Mouse (Mus musculus): Measurements from ENCODE around the gene Grk5.
A peak's percentile ranks its signal among the peaks of the same experiment; 100 is the strongest.
"Not testable (repeated sequence)": the region's sequence is repeated elsewhere in the genome, so short reads cannot be mapped to it uniquely, and the experiment has no call there.

The Grk5 gene

DNA sequence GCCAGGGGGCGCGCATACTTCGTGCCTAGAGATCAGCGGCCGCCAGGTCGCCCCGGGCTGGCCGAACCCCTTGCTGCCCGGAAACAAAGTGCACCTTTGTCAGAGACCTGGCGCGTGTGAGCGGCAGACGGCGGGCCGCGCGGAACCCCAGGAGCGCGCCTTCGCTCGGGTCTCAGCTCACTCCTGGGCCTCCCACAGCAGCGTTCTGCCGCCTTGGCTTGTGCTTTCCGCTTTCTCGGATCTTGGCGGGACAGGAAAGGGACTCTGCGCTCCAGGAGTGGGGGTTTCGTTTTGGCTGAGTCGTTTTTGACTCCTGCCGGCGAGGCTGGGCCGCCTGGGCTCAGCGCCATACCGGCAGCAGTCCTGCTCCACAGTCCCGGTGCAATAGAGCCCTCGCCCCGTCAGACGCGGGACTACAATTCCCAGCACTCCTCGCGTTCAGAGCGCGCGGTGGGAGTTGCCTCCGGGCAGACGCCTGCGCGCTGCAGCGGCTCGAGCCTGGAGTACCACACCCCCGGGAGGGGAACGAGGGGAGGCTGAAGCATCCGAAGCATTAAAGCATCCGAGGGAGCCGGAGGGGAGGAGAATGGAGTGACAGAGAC lies at the start of gene Grk5:
Gene Grk5, plus strand, starts transcription at position 36 of the 602 bp plus-strand sequence.
- peak; percentile 97 for DNase-seq (ENCODE audit: low spot score)

DNA sequence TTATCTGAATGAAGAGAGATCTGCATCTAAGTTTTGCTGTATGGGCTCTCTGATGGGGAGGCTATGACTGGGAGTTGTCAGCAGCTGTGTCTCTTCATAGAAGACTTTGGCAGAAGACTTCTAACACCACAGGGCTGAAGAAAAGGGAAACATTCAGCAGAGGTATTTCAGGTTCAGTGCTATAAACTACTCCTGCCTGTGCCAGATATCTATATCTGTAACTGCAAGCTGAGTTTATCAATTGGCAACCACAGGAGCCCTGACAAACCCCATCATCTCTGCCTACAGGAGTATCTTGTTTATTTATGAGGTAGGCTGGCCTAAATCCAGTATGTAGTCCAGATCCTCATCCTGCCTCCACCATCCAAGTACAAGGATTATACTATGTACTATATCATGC lies 46.2 kb upstream of the Grk5 start:
- DNase-seq (ENCODE audit: low spot score), result no peak

GRCm38 (mm10) chr19:60845731-60846130 lies 43.8 kb upstream of the Grk5 start:
- no peak for DNase-seq (ENCODE audit: low spot score)

DNA sequence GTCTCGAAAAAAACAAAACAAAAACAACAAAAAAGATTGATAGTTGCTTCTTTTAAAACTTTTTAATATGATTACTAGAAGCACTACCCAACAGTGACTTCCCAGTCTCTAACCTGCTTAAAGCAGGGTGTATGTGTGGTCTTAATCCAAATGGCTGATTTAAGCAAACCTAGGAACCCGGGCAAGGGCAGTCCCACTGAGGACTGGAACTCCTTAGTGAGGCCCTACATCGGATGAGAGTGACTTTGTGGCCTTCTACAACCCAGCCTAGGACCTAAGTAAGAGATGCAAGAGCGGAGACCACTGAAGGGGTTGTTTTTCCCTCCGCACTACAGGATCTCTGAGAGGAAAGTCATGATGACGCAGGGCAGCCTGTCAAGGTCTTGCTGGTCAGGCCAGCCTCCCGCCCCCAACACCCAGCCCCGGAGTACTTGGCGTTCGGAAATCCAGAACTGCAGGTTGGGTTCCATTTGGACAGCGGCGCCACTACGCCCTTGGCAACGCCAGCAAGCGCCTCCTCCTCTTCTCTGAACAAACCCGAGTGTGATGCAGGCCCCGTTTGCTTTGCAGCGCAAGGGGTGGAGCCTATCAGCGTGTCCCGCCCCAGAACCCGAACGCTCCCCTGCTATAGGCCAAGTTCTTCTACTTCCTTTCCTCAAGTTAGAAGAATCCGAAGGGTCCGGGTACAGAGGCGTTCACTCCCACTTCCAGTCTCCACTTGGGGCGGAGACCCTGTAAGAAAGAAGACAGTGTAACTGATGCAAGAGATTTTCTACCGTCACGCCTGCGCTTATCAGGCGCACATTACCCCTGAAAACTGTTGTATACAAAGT lies 28.5 kb upstream of the Grk5 start, which contains the start of gene Sfxn4:
Gene Sfxn4, minus strand, starts transcription at position 612 of the 833 bp plus-strand sequence.
- DNase-seq (ENCODE audit: low spot score), result peak; percentile 91

GRCm38 (mm10) chr19:60866169-60866568 lies 23.4 kb upstream of the Grk5 start:
- DNase-seq (ENCODE audit: low spot score), result not testable (repeated sequence)

DNA sequence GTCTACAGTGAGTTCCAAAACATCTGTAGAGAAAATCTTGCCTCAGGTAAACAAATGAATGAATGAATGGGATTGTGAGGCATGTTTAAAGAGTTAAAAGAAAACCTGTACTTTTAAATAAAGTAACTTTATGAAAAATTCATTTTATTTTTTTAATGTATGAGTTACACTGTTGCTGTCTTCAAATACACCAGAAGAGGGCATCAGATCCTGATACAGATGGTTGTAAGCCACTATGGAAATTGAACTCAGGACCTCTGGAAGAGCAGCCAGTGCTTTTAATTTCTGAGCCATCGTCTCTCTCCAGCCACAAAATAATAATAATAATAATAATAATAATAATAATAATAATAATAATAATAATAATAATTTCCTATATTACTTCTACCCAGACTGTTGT lies 19.1 kb upstream of the Grk5 start:
- DNase-seq (ENCODE audit: low spot score), result no peak

GRCm38 (mm10) chr19:60871366-60871765 lies 18.2 kb upstream of the Grk5 start:
- no peak for DNase-seq (ENCODE audit: low spot score)

DNA sequence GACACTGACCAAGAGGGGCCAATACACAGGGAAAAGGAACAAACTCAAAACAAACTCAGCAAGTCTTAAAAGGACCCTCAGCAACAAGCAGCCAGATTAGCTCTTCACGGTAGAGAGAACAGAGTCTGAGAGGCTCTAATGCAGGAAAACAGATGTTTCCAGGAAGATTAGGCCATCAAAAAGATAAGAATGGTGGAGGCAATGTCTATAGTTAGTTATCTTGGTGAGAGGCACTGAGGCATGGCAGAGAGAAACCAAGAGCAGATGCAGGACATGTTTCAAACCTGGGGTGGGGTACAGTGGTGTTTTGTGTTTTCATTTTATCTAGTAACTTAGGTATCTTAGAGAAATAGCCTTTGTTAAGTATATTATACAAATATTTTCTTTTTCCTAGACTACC lies 17.3 kb upstream of the Grk5 start:
- DNase-seq (ENCODE audit: low spot score), result no peak

- peak; percentile 67 for DNase-seq (ENCODE audit: low spot score)
These were observed 16.0 kb upstream of the Grk5 start for GRCm38 (mm10) chr19:60873501-60873900.

GRCm38 (mm10) chr19:60874064-60874694 lies 15.4 kb upstream of the Grk5 start, which contains the start of gene Prdx3:
TSS of gene Prdx3 (minus strand) at chr19:60874556.
- DNase-seq (ENCODE audit: low spot score), result peak; percentile 98

DNA sequence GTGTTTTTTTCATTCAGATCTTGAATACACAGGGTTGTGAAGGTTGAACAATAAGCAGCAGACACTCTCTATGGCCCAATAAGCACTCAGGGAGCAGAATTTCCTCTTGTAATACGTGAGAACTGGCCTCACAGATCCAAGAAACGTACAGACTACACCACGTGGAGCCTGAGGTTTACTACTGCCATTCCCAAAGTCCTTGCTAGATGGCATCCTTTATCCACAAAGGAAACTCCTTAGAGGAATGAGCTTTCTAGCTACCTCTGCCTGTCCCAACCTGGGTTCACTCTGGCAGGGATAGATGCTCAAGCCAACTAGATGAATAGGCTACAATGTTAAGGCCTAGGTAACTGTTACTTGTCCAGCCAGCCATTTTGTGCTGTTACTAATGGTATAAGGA lies 6.4 kb upstream of the Grk5 start:
- DNase-seq (ENCODE audit: low spot score), result peak; percentile 46

- no peak for DNase-seq (ENCODE audit: low spot score)
These were observed 1.9 kb upstream of the Grk5 start for GRCm38 (mm10) chr19:60887637-60888036.

DNA sequence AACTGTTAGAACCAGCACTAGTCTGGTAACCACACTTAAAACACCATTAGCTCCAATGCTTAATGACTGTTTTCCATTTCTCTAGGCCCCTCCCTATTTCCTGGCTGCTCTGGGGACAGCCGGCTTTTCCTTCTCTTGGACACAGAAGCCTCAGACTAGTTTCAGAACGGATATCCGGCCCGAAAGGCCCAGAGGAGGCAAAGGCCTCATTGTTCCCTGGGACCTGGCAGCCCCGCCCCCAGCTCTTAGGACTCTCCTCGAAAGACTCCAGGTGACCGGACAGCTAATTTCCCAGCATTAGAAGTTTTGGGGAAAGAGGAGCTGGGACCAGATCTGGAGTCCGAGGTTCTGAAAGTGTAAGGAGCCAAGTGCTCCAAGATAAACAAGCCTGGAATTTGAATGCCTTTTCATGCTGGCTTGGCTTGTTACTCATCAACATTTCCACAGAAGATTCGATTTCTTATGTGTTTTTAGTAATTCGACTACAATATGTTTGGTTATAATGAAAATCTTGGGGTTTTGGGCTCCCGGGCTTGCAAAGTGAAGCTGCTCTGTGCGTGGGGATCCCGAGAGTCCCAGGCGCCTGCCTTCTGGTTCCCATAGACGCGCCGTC lies 342 bp upstream of the Grk5 start:
- DNase-seq (ENCODE audit: low spot score), result peak; percentile 71

DNA sequence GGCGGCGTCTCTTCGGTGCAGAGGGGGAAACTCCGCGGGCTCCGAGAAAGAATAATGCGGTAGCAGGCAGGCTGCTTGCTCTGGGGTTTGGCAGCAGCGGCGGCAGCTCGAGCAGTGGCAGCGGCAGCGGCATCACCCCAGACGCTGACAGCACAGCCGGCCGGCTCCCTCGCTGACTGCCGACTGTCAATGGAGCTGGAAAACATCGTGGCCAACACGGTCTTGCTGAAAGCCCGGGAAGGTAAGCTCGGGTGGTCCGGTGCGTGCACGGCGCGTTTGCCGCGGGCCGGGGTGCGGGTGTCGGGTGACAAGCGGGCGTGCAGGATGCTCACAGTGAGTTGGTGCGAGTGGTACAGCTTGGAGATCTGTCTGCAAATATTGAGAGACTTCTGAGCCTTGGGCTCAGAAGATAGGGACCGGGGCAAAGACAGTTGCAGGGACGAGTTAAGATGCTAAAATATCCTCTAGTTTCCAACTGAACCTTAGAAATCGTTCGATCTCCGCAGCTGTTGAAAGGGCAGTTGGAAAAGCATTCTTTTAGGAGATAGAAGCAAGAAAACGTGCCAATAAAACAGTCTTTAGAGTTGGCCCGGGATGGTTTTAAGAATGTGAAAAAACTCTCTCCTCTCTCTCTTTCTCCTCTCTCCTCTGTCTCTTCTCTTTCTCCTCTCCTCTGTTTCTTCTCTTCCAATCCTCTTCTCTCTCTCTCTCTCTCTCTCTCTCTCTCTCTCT lies 1.0 kb downstream of the Grk5 start:
- DNase-seq (ENCODE audit: low spot score), result peak; percentile 62

GRCm38 (mm10) chr19:60891123-60891470 lies 1.5 kb downstream of the Grk5 start:
- no peak for DNase-seq (ENCODE audit: low spot score)

DNA sequence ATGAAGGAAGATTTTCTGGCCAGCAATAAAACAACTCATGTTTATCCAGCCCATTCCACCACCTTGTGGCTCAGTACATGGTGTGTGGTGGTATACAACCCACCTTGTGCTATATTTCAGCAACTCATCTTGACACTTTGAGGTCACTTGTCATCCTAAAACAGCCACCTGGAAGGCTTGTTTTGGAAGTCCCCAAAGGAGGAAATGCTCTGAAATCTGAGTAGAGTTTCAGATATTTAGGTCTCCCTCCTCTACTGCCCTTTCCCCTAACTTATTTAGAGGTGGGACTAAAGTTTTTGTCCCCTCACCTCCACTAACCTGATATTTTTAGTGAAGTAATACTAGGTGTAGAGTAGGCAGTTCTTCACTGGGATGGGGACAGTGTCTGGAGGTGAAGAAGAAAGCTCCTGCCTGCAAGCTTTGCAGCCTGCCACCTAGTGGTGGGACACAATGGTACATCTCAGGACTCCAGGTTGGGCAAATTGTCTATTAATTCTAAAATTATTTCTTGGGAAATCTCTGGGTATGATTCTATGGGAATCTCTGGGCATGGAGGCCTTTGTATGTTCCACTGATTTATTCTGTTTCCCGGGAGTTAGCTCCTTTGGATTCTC lies 2.5 kb downstream of the Grk5 start:
- DNase-seq (ENCODE audit: low spot score), result peak; percentile 82

DNA sequence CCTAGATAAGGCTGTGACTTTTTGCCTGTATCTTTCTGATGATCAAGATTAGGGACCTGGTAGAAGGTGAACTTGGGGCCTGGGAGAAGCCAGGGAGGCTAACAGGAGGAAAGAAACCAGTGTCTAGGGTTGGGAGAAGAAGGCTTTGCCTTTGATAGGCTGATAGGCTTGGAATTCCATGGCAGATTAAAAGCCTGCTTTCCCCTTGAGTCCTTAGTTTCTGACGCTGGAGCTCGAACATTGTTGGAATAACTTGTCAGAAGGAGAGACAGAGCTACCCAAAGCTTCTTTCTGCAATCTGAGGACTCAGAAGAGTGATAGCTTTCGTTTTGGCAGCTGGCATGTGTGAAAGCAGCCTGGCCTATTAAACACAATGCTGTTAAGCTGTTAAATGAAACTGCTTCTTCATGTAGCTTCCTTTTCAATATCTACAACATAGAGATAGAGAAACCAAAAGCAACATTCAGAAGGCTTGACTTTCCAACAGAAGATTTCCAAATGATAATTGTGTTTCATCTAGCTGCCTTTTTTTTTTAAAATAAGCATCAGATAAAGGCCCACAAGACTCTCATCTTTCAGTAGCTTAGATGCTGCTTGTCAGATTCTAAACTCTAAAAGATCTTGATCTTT lies 5.8 kb downstream of the Grk5 start:
- no peak for DNase-seq (ENCODE audit: low spot score)

DNA sequence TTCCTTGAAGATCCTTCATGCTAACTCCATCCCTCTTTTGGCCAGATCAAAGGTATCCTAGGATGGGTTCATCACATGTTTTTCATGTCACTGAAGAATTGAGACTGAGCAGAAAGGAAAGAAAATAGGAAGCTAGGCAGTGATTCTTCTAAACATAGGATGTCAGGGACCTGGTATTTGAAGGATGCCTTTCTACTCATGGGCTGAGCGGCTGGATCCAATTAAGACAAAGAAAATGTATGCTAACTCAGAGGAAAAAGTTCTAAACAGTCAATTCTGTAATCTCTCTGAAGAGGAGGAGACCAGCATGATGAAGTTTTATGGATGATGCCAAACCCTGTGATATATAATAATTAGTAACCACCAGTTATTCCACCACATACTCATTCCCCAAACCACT lies 13.6 kb downstream of the Grk5 start:
- no peak for DNase-seq (ENCODE audit: low spot score)

- DNase-seq (ENCODE audit: low spot score), result no peak
These were observed 14.4 kb downstream of the Grk5 start for GRCm38 (mm10) chr19:60903971-60904370.

- no peak for DNase-seq (ENCODE audit: low spot score)
These were observed 15.9 kb downstream of the Grk5 start for GRCm38 (mm10) chr19:60905477-60905876.

DNA sequence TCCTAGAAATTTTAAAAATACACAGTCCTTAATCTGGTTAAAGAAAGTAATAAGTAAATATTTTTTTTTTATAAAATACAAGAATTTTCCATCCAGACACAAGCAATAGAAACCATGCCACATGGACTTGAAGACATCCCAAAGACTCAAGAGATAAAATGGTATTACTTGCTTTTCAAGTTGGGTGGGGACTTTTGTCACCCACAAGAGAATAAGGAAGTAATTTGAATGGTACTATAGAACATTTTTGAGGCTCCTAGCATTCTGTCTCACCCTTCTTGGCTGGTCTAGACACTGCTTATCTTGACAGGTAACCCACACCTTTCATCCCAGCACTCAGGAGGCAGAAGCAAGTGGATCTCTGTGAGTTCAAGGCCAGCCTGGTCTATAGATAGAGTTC lies 20.8 kb downstream of the Grk5 start:
- DNase-seq (ENCODE audit: low spot score), result no peak

Measured in testis, postnatal 10 days (tissue).